Comparison of ENCODE assay signal across 9 mouse cellular contexts in genomic region chr17:47748791-47749553, GRCm38 (mm10). TPM values are rescaled to one million over a fixed set of nuclear protein-coding genes. Genes with fewer than 3 reads are reported as not detected.
DNase-seq lines count a peak whose midpoint lies in the region; ATAC-seq and TF ChIP-seq lines count a peak whose summit lies in the region.
"Had no signal": no experiment of that assay in that cellular context is flagged by ENCODE, and none has a peak within 500 bp of the region (broad histone marks: within the 10 kb centered on the region; RNA-seq: fewer than 3 reads in every experiment).

No protein-coding gene starts in this region.

- ATAC-seq in kidney, embryonic 15.5 days (replicated peaks; ENCODE audit: low FRiP score) = peak; percentile 71
- ATAC-seq in stomach, embryonic 14.5 days (ENCODE audit: insufficient number of reproducible peaks, insufficient read depth, low FRiP score, low read depth) = peak; percentile 46; the same call in 1 of the 2 replicates
- ATAC-seq in forebrain, embryonic 15.5 days (replicated peaks) = no peak

- no peaks in the 10 kb centered on the region for H3K27me3 ChIP-seq in kidney, embryonic 15.5 days
- no peaks in the 10 kb centered on the region for H3K27me3 ChIP-seq in stomach, embryonic 14.5 days (ENCODE audit: control insufficient read depth, insufficient read depth, low read length)
- no peaks in the 10 kb centered on the region for H3K27me3 ChIP-seq in forebrain, embryonic 15.5 days
- H3K27me3 ChIP-seq: neural tube, embryonic 13.5 days had no signal

- TF ChIP-seq CTCF in lung, adult 2 months (IDR thresholded peaks at IDR 0.05; ENCODE audit: insufficient read depth, low read length) = no peak

- peaks cover 7% of the 10 kb centered on the region; the same call in 1 of the 2 replicates for H3K36me3 ChIP-seq in kidney, embryonic 15.5 days
- no peaks in the 10 kb centered on the region for H3K36me3 ChIP-seq in stomach, embryonic 14.5 days (ENCODE audit: control insufficient read depth, insufficient read depth, low read length)
- no peaks in the 10 kb centered on the region for H3K36me3 ChIP-seq in forebrain, embryonic 15.5 days
- H3K36me3 ChIP-seq: neural tube, embryonic 13.5 days had no signal

- intact Hi-C loops in gastrocnemius, postnatal 14 days (cut with DNase I; ENCODE audit: low total_unique reads) = no loop called here

- H3K4me1 ChIP-seq in lung, adult 2 months (ENCODE audit: control insufficient read depth, insufficient read depth, low read length) = peaks cover 9% of the 10 kb centered on the region
- H3K4me1 ChIP-seq in kidney, embryonic 15.5 days = 0 out of 2 replicates have a peak, but pooled peaks cover 10% of the 10 kb centered on the region
- H3K4me1 ChIP-seq in stomach, embryonic 14.5 days (ENCODE audit: control insufficient read depth, insufficient read depth, low read length) = peaks cover 8% of the 10 kb centered on the region
- no peaks in the 10 kb centered on the region for H3K4me1 ChIP-seq in forebrain, embryonic 15.5 days
- H3K4me1 ChIP-seq: neural tube, embryonic 13.5 days had no signal

- no peak overlapping the region for H3K9ac ChIP-seq in kidney, embryonic 15.5 days
- no peak overlapping the region for H3K9ac ChIP-seq in stomach, embryonic 14.5 days (replicated peaks; ENCODE audit: low read depth, low read length)
- H3K9ac ChIP-seq in forebrain, embryonic 15.5 days (replicated peaks) = no peak overlapping the region
- H3K9ac ChIP-seq: neural tube, embryonic 13.5 days had no signal

- no peak for TF ChIP-seq POLR2A in lung, adult 2 months (IDR thresholded peaks at IDR 0.05; ENCODE audit: borderline replicate concordance, extremely low read depth, low read depth, low read length)

- 45% methylated on average over 14 of the region's 14 CpGs for WGBS in lung, adult 2 months
- WGBS in kidney, embryonic 15.5 days = 53% methylated on average over 14 of the region's 14 CpGs
- 45% methylated on average over 14 of the region's 14 CpGs for WGBS in stomach, embryonic 14.5 days
- WGBS in forebrain, embryonic 15.5 days = 80% methylated on average over 14 of the region's 14 CpGs

- H3K9me3 ChIP-seq in kidney, embryonic 15.5 days (replicated peaks) = 0 out of 2 replicates have a peak, but pooled peaks cover 5% of the 10 kb centered on the region
- H3K9me3 ChIP-seq in stomach, embryonic 14.5 days (ENCODE audit: control insufficient read depth, low read depth, low read length) = no peaks in the 10 kb centered on the region
- no peaks in the 10 kb centered on the region for H3K9me3 ChIP-seq in forebrain, embryonic 15.5 days
- H3K9me3 ChIP-seq: neural tube, embryonic 13.5 days had no signal

- no peak overlapping the region for H3K4me3 ChIP-seq in lung, adult 2 months (replicated peaks; ENCODE audit: extremely low read depth, low read depth, low read length)
- no peak overlapping the region for H3K4me3 ChIP-seq in kidney, embryonic 15.5 days (replicated peaks)
- H3K4me3 ChIP-seq in stomach, embryonic 14.5 days (ENCODE audit: low read depth, low read length) = no peak overlapping the region
- H3K4me3 ChIP-seq in forebrain, embryonic 15.5 days = no peak overlapping the region
- H3K4me3 ChIP-seq: neural tube, embryonic 13.5 days had no signal

- H3K27ac ChIP-seq in kidney, embryonic 15.5 days = no peak overlapping the region
- peak overlapping the region; percentile 18; the same call in 1 of the 2 replicates for H3K27ac ChIP-seq in stomach, embryonic 14.5 days (ENCODE audit: low read length)
- H3K27ac ChIP-seq in forebrain, embryonic 15.5 days (replicated peaks) = no peak overlapping the region
- H3K27ac ChIP-seq: neural tube, embryonic 13.5 days had no signal

- no peak overlapping the region for H3K4me2 ChIP-seq in kidney, embryonic 15.5 days
- no peak overlapping the region for H3K4me2 ChIP-seq in stomach, embryonic 14.5 days (replicated peaks; ENCODE audit: low read depth, low read length)
- H3K4me2 ChIP-seq in forebrain, embryonic 15.5 days (replicated peaks) = no peak overlapping the region
- H3K4me2 ChIP-seq: neural tube, embryonic 13.5 days had no signal

- peak; percentile 61 to 64 for DNase-seq in lung, adult 18-20 months
- no peak for DNase-seq in lung, adult 2 months
- peak; percentile 82 for DNase-seq in gastrocnemius, postnatal 14 days
- no peak for DNase-seq in embryo, embryonic 9.5 days (ENCODE audit: extremely low spot score)
- no peak for DNase-seq in cerebellum, adult 8-10 months

RNA-seq across cellular contexts. Expression of gene Tfeb, which starts 12.1 kb away (rescaled TPM):
- polyA plus RNA-seq in lung, adult 2 months (2012; rRNA removed) = 43.4 and 51.1 TPM in 2 replicates
- 10 to 100 TPM; 60.0 to 66.0 TPM for total RNA-seq in gastrocnemius, postnatal 14 days (2021)
- 13.4 and 15.2 TPM in 2 replicates for polyA plus RNA-seq in kidney, embryonic 15.5 days (2015; fragmentation: Nextera tagmentation; extraction: Ambion mirVana)
- 5.1 and 6.0 TPM in 2 replicates for polyA plus RNA-seq in stomach, embryonic 14.5 days (2014; fragmentation: Nextera tagmentation; extraction: Ambion mirVana)
- polyA plus RNA-seq in forebrain, embryonic 15.5 days (2015; fragmentation: Nextera tagmentation; extraction: Ambion mirVana) = 2.0 and 2.3 TPM in 2 replicates

RNA-seq across cellular contexts. Expression of gene Pgc, which starts 22.3 kb away (rescaled TPM):
- polyA plus RNA-seq in lung, adult 2 months (2012; rRNA removed) = 1.9 and 2.0 TPM in 2 replicates
- not detected for total RNA-seq in gastrocnemius, postnatal 14 days (2021)
- polyA plus RNA-seq in kidney, embryonic 15.5 days (2015; fragmentation: Nextera tagmentation; extraction: Ambion mirVana) = 0.14 TPM in 1 of 2 replicates, not detected in the other
- 36.4 and 43.8 TPM in 2 replicates for polyA plus RNA-seq in stomach, embryonic 14.5 days (2014; fragmentation: Nextera tagmentation; extraction: Ambion mirVana)
- polyA plus RNA-seq in forebrain, embryonic 15.5 days (2015; fragmentation: Nextera tagmentation; extraction: Ambion mirVana) = not detected in 2 replicates
- polyA plus RNA-seq: neural tube, embryonic 13.5 days had no signal

RNA-seq across cellular contexts. Expression of gene Prickle4, which starts 54.4 kb away (rescaled TPM):
- polyA plus RNA-seq in lung, adult 2 months (2012; rRNA removed) = 3.3 and 3.9 TPM in 2 replicates
- 1 to 10 TPM; 1.3 to 2.2 TPM for total RNA-seq in gastrocnemius, postnatal 14 days (2021)
- polyA plus RNA-seq in kidney, embryonic 15.5 days (2015; fragmentation: Nextera tagmentation; extraction: Ambion mirVana) = 0.51 and 0.99 TPM in 2 replicates
- 2.0 and 2.1 TPM in 2 replicates for polyA plus RNA-seq in stomach, embryonic 14.5 days (2014; fragmentation: Nextera tagmentation; extraction: Ambion mirVana)
- polyA plus RNA-seq in forebrain, embryonic 15.5 days (2015; fragmentation: Nextera tagmentation; extraction: Ambion mirVana) = 0.88 and 0.97 TPM in 2 replicates

RNA-seq across cellular contexts. Expression of gene Gm21981, which starts 54.7 kb away (rescaled TPM):
- 0.72 and 0.87 TPM in 2 replicates for polyA plus RNA-seq in lung, adult 2 months (2012; rRNA removed)
- total RNA-seq in gastrocnemius, postnatal 14 days (2021) = under 1 TPM; 0.24 to 0.47 TPM
- 0.17 and 0.24 TPM in 2 replicates for polyA plus RNA-seq in kidney, embryonic 15.5 days (2015; fragmentation: Nextera tagmentation; extraction: Ambion mirVana)
- 0.98 and 1.2 TPM in 2 replicates for polyA plus RNA-seq in stomach, embryonic 14.5 days (2014; fragmentation: Nextera tagmentation; extraction: Ambion mirVana)
- 0.33 and 0.73 TPM in 2 replicates for polyA plus RNA-seq in forebrain, embryonic 15.5 days (2015; fragmentation: Nextera tagmentation; extraction: Ambion mirVana)

Comparison
In these comparisons a context has a peak if more than half of its experiments do, and no peak if none do; other contexts are left out.
1. DNase-seq: peak in lung, adult 18-20 months (2 of 2) and gastrocnemius, postnatal 14 days (single experiment); none in lung, adult 2 months (single experiment), embryo, embryonic 9.5 days (single experiment) and cerebellum, adult 8-10 months (single experiment).
2. RNA of gene Pgc, which starts 22.3 kb away (polyA plus RNA-seq): 36.4 to 43.8 TPM in stomach, embryonic 14.5 days; 1.9 to 2.0 TPM in lung, adult 2 months, 0.14 TPM in kidney, embryonic 15.5 days and not detected in forebrain, embryonic 15.5 days; every median in the first group is over 10 times any median in the second.